Mouse (Mus musculus): ENCODE measurements around the gene Slc35a3. TPM values are rescaled to one million over a fixed set of nuclear protein-coding genes. Genes with fewer than 3 reads are reported as not detected.
A peak's percentile ranks its signal among the peaks of the same experiment; 100 is the strongest.
"Not testable (repeated sequence)": the region's sequence is repeated elsewhere in the genome, so short reads cannot be mapped to it uniquely, and the experiment has no call there.

Gene Slc35a3
- total RNA-seq, 2 experiments from 2014 or later: 13.1 to 14.5 TPM

GRCm38 (mm10) chr3:116702647-116703272, 9.9 kb downstream of the Slc35a3 start:
- DNase-seq (ENCODE audit: low spot score in 2 of 2): no peak
- intact Hi-C loops (cut with DNase I): no loop called here

GRCm38 (mm10) chr3:116701601-116702000, 11.0 kb downstream of the Slc35a3 start:
- DNase-seq (ENCODE audit: low spot score in 2 of 2): no peak
- intact Hi-C loops (cut with DNase I): no loop called here

DNA sequence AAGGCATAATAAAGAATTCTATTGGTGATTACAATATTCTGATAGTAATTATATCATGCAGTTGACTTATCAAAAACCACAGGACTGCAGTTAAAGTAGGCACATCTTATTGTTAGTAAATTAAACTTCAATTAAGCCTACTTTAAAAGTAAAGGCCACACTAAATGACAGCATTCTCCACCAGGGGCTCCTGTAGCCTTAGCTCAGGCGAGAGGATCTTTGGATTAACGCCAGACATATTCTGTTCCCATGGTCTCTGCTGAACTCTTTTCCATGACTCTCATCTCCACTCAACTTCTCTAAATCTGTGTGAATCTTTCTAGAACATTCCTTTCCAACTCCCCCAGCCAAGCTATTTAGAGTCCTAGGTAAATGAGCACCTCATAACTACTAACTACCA, 13.8 kb downstream of the Slc35a3 start:
- no peak for DNase-seq (ENCODE audit: low spot score in 2 of 2)
- intact Hi-C loops (cut with DNase I): no loop called here

DNA sequence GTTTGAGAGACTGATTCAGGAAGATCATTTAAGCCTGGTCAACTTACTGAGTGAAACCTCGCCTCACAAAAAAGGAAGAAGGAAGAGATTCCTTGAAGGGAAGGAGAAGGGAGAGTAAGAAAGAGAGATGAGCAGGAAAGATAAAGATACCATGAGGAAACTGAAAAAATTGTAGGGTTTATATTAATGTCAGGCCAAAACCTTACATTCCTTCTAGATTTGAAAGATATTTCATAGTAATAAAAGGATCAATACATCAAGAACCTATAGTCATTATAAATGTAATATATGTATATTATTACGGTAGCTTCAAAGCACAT, 17.0 kb downstream of the Slc35a3 start:
- DNase-seq (ENCODE audit: low spot score in 2 of 2): no peak
- intact Hi-C loops (cut with DNase I): no loop called here

DNA sequence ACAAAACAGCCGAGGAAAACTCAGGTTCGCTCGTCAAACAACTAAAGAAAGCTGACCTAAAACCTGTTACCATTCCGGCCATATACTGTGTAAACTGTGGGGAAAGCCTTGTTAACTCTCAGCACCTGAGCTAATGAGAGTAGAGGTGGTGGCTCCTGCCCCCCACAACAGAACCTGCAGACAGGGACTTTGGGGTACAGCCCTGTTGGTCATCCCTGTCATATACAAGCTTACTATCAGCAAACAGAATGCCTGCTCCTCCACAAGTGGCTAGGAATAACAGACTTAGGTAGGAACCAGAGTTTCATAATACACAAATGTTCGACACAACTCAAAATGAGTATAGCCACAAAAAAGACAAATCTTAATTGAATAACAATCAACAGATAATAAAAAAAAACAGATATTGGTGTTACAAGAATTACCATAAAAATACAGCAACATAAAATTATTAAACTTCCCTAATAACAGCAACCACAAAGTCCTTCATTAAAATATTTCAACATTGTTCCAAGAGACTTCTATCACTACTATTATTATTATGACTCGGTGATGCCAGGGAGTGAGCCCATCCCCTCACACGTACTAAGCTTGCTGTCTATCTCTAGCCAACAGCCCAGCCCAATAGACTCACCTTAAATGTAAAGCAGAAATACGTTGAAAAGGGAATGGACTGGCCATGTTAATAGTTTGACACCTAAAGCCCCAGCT, 17.5 kb downstream of the Slc35a3 start:
- DNase-seq (ENCODE audit: low spot score in 2 of 2): no peak
- intact Hi-C loops (cut with DNase I): no loop called here

DNA sequence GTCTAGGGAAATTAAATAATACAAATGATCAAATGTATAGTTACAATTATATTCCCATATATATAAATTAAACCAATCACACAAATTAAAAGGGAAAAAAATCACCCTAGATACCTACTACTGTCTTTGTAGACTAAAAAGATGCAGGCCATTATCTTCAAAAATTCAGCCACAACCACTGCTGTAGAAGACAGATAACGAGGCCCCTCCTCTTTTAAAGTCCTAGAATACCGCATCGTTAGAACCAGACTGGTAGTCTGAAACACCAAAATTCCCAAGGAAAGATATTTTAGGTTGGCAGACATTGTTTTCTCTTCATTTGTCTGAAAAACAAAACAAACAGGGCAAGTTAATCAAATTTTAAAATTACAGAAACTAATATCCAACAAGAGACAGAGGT, 18.3 kb downstream of the Slc35a3 start:
- intact Hi-C loops (cut with DNase I): no loop called here
- DNase-seq (ENCODE audit: low spot score in 2 of 2): no peak

- intact Hi-C loops (cut with DNase I): no loop called here
- no peak for DNase-seq (ENCODE audit: low spot score in 2 of 2)
These were observed 31.5 kb downstream of the Slc35a3 start, which contains the start of gene Gm43191 for GRCm38 (mm10) chr3:116681160-116681559. Gm43191 (minus strand) TSS chr3:116681260.

GRCm38 (mm10) chr3:116664281-116664680, 48.4 kb downstream of the Slc35a3 start:
- not testable (repeated sequence) for DNase-seq (ENCODE audit: low spot score in 2 of 2)
- intact Hi-C loops (cut with DNase I): loop anchor here (5.0 kb wide), 1 partner anchor 157 kb away; the partner anchor contains the start of gene Rtca

DNA sequence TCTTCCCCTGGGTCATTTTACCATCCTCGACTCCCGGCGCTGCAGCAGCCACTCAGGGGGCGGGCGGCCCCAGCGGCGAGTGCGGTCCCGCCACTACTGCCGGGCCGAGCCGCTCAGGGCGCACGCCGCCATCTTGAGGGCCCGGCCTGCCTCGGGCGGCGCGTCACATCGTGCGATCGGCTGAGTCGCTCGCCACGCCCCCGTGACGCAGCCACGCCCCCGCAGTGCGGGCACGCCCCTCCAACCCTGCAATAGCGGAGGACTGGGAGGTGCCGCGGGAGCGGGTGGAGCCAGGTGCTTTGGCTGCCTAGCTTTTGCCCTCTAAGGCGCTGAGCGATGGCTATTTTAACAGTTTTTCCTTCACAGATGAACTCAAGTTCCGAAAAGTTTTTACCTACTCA, 50.2 kb downstream of the Slc35a3 start, which contains the start of gene Mfsd14a:
Gene Mfsd14a (minus strand): TSS at position 215 of the 401 bp plus-strand sequence.
- intact Hi-C loops (cut with DNase I): loop anchor here (1.0 to 5.0 kb wide), 2 partner anchors 68 to 155 kb away; partner anchors contain the start of genes Rtca and Sass6
- peak; percentile 98 for DNase-seq (ENCODE audit: low spot score in 2 of 2)

- peak; percentile 19 to 60 for DNase-seq (ENCODE audit: low spot score in 2 of 2)
- intact Hi-C loops (cut with DNase I): loop anchor here (1.0 to 5.0 kb wide), 2 partner anchors 68 to 155 kb away; partner anchors contain the start of genes Rtca and Sass6
These were observed 50.7 kb downstream of the Slc35a3 start for GRCm38 (mm10) chr3:116661870-116662414.

DNA sequence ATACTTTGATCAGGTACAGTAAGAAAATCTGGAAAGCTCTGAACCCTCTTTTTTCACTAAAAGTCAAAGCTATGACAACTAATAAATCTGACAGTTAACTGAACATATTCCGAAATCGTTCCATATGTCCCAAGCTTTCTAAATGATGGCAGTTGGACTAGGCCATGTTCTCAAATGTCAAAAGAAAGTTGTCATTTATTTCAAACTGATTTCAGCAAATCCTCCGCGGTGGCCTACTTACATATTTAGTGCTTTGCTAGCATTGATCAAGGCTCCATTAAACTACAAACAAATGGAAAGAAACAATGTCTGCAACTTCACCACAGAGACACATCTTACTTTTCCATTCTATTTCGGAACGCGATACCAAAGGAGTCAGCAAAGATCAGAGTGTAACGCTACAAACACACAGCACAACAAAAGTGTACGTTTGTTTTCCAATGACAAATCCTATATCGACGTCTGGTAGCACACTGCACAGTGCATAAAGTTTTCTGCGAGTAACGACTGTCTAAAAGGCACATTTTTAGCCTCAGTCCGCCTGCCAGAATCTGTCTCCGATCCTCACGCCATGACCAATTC, 51.3 kb downstream of the Slc35a3 start:
- DNase-seq (ENCODE audit: low spot score in 2 of 2): no peak
- intact Hi-C loops (cut with DNase I): loop anchor here (5.0 kb wide), 1 partner anchor 154 kb away; the partner anchor contains the start of gene Rtca

GRCm38 (mm10) chr3:116659856-116660430, 52.7 kb downstream of the Slc35a3 start:
- intact Hi-C loops (cut with DNase I): loop anchor here (5.0 kb wide), 1 partner anchor 153 kb away; the partner anchor contains the start of gene Rtca
- DNase-seq (ENCODE audit: low spot score in 2 of 2): no peak

GRCm38 (mm10) chr3:116658928-116659565, 53.6 kb downstream of the Slc35a3 start:
- no peak for DNase-seq (ENCODE audit: low spot score in 2 of 2)
- intact Hi-C loops (cut with DNase I): no loop called here

DNA sequence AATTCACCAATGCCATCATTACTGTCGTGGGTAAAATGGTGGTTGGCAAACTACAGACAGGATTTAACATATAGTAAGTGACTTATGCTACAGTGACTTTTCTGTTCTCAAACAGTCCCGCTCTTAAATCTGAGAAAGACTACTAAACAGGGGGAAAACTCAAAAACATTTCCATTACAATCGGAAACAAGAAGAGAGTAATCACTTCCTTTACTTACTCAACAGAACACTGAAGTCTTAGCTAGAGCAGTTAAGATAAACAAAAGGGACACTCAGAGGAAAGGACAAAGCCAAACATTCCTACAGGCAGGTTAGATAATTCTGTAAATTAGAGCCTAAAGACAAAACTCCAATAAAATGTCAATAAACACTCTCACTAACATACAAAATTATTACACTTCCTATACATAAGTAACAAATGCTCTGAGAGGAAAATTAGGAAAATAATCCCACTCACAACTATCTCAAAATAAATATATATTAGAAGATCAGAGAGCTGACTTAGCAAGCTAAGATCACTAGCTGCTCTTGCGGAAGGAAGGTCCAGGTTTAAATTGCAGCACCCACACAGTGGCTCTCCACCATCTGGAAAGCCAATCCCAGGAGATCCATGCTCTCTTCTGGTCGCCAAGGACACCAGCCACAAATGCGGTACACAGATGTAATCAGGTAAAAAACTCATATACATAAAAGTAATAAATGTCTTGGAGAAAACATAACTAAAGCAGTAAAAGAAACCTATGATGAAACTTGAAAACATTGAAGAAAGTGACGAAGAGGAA, 56.3 kb downstream of the Slc35a3 start:
- DNase-seq (ENCODE audit: low spot score in 2 of 2): no peak
- intact Hi-C loops (cut with DNase I): no loop called here

DNA sequence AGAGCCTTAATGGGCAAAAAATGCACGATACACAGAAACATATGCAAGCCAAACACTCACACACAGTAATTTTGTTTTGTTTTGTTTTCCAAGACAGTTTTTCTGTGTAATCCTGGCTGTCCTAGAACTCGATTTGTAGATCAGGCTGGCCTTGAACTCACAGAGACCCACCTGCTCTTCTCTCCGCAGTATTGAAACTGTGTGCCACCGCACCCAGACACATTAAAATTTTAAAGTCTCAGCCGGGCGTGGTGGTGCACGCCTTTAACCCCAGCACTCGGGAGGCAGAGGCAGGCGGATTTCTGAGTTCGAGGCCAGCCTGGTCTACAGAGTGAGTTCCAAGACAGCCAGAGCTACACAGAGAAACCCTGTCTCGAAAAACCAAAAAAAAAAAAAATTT, 58.6 kb downstream of the Slc35a3 start:
- DNase-seq (ENCODE audit: low spot score in 2 of 2); intact Hi-C loops (cut with DNase I): not testable (repeated sequence)

DNA sequence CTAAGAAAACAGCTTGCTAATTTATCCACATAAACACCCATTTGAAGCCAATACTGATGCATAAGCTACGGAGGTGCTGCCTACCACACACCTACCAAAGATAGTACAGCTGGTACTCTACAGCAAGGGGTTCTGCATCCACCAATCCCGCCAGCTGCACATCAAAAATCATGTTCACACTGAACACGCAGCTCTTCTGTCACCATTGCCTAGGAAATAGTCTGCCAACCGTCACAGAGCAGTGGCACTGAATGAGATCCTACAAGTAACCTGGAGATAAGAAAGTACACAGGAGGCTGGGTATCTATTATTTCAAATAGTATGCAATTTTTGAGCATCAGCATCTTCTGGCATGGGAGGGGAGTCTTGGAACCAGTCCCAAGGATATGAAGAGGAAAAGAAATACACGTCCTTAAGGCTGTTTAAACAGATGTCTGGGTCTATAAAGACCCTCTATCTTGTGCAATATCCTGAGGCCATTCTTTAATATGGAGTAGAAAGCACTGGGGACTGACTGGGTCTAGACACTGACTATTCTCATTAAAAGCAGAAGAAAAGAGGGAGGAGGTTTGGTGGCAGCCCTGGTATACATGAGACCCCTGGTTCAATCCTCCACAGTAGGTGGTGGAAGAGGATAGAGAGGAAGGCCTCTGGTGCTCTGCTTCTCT, 59.2 kb downstream of the Slc35a3 start:
- intact Hi-C loops (cut with DNase I): no loop called here
- no peak for DNase-seq (ENCODE audit: low spot score in 2 of 2)

DNA sequence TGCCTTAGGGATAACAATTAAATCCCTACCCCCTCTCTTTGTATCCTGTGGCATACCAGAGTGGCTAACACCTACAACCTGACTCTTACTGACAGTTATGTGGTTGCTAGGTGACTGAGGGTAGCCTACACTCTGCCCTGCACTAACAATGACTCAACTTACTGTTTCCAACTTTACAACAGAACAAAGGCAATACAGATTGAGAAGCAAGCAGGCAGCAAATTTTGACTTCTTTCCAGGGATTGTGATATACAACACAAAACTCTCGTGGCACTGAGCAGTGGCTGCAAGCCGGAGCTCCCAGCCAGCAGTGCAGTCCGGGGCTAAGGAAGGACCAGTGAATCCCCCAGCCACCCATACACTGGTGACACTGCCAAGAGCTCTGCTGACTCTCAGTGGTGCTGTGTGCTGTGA, 60.6 kb downstream of the Slc35a3 start:
- intact Hi-C loops (cut with DNase I): no loop called here
- DNase-seq (ENCODE audit: low spot score in 2 of 2): no peak

DNA sequence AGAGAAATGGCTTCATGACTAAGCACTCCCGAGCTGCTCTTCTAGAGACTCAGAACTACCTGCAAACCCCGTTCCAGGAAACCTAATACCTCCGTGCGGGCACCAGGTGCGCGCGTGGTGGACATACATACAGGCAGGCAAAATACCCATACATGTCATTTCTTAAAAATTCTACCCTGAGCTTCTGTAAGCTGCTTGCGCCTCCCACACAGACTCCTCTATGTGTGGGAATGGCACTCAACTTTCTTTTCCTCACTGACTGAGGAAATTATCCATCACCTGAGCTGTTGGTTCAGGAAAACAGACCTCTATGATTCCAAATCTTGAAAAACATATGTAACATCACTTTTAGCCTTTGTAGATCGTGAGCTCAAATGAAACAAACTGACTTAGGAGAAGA, 61.9 kb downstream of the Slc35a3 start:
- peak in 1 of 2 experiments; percentile 55 for DNase-seq (ENCODE audit: low spot score in 2 of 2)
- intact Hi-C loops (cut with DNase I): no loop called here
